Mouse (Mus musculus) B cell, adult 2 months (primary cell): ENCODE results near the gene Aak1.
"Not testable (repeated sequence)": the region's sequence is repeated elsewhere in the genome, so short reads cannot be mapped to it uniquely, and the experiment has no call there.

Experiments used
- DNase-seq, 2 experiments: peaks; one replicate each; pipeline ENCODE4 v3.0.0; 2022

Gene Aak1

GRCm38 (mm10) chr6:86843636-86844035 is 5.7 kb upstream of the Aak1 start:
- no peak for DNase-seq

- DNase-seq, result no peak
Measured at GRCm38 (mm10) chr6:86846467-86846866, 2.9 kb upstream of the Aak1 start.

- DNase-seq, result no peak
Measured at GRCm38 (mm10) chr6:86847816-86848215, 1.5 kb upstream of the Aak1 start.

- no peak for DNase-seq
Measured at GRCm38 (mm10) chr6:86848580-86848914, 770 bp upstream of the Aak1 start.

GRCm38 (mm10) chr6:86849692-86850445 is 552 bp downstream of the Aak1 start:
- peak in 1 of 2 experiments; percentile 51 for DNase-seq

- DNase-seq, result no peak
Measured at GRCm38 (mm10) chr6:86850588-86850987, 1.3 kb downstream of the Aak1 start.

GRCm38 (mm10) chr6:86851561-86851960 is 2.2 kb downstream of the Aak1 start:
- DNase-seq, result no peak

- DNase-seq, result no peak
Measured at GRCm38 (mm10) chr6:86853928-86854327, 4.6 kb downstream of the Aak1 start.

GRCm38 (mm10) chr6:86854941-86855340 is 5.6 kb downstream of the Aak1 start:
- no peak for DNase-seq

GRCm38 (mm10) chr6:86858606-86859005 is 9.3 kb downstream of the Aak1 start:
- no peak for DNase-seq

GRCm38 (mm10) chr6:86860732-86861463 is 11.6 kb downstream of the Aak1 start:
- no peak for DNase-seq

GRCm38 (mm10) chr6:86864358-86864757 is 15.0 kb downstream of the Aak1 start:
- peak; percentile 8 to 12 for DNase-seq

GRCm38 (mm10) chr6:86870335-86870734 is 21.0 kb downstream of the Aak1 start:
- no peak for DNase-seq

GRCm38 (mm10) chr6:86871783-86872182 is 22.5 kb downstream of the Aak1 start:
- peak; percentile 68 to 69 for DNase-seq

GRCm38 (mm10) chr6:86874711-86875375 is 25.5 kb downstream of the Aak1 start:
- DNase-seq, result no peak

GRCm38 (mm10) chr6:86876451-86876850 is 27.1 kb downstream of the Aak1 start:
- DNase-seq, result no peak

- not testable (repeated sequence) for DNase-seq
Measured at GRCm38 (mm10) chr6:86878656-86879055, 29.3 kb downstream of the Aak1 start.

GRCm38 (mm10) chr6:86879314-86879713 is 30.0 kb downstream of the Aak1 start:
- DNase-seq, result no peak

- DNase-seq, result no peak
Measured at GRCm38 (mm10) chr6:86884230-86884629, 34.9 kb downstream of the Aak1 start.

- DNase-seq, result no peak
Measured at GRCm38 (mm10) chr6:86884746-86885145, 35.4 kb downstream of the Aak1 start.

GRCm38 (mm10) chr6:86885816-86886529 is 36.7 kb downstream of the Aak1 start:
- no peak for DNase-seq

GRCm38 (mm10) chr6:86886803-86887202 is 37.5 kb downstream of the Aak1 start:
- no peak for DNase-seq

GRCm38 (mm10) chr6:86897520-86897919 is 48.2 kb downstream of the Aak1 start:
- DNase-seq, result no peak
